Mouse (Mus musculus): ENCODE results near the gene Ap5z1. TPM values are rescaled to one million over a fixed set of nuclear protein-coding genes. Genes with fewer than 3 reads are reported as not detected.

Gene Ap5z1
- polyA plus RNA-seq, 1 experiment from 2014 or later: 9.8 TPM

GRCm38 (mm10) chr5:142477346-142477745, 13.6 kb downstream of the Ap5z1 start:
- Histone ChIP-seq H3K4me1 (peaks cover 8% of the 10 kb centered on the region), H3K27me3 (no peaks in the 10 kb centered on the region), H3K9me3 (no peaks in the 10 kb centered on the region), H3K9ac (no peak overlapping the region), H3K36me3 (peaks cover 25% of the 10 kb centered on the region), H3K27ac (no peak overlapping the region), H3K4me3 (no peak overlapping the region), H3K4me2 (no peak overlapping the region)
- no peak for ATAC-seq (ENCODE audit: insufficient number of reproducible peaks, low FRiP score, low TSS enrichment, low read depth)
- WGBS: 88% methylated on average over 12 of the region's 12 CpGs

GRCm38 (mm10) chr5:142477866-142478615, 14.3 kb downstream of the Ap5z1 start:
- 91% methylated on average over 5 of the region's 5 CpGs for WGBS

GRCm38 (mm10) chr5:142478829-142479435, 15.2 kb downstream of the Ap5z1 start:
- 25% methylated on average over 17 of the region's 17 CpGs for WGBS
- peak; percentile 42; the same call in 1 of the 2 replicates for ATAC-seq (ENCODE audit: insufficient number of reproducible peaks, low FRiP score, low TSS enrichment, low read depth)
- H3K4me2 ChIP-seq: peak overlapping the region; percentile 48

More at GRCm38 (mm10) chr5:142477866-142478615, 14.3 kb downstream of the Ap5z1 start:
- Histone ChIP-seq H3K4me1 (peaks cover 8% of the 10 kb centered on the region), H3K9me3 (no peaks in the 10 kb centered on the region), H3K27me3 (no peaks in the 10 kb centered on the region), H3K4me2 (no peak overlapping the region), H3K36me3 (peaks cover 24% of the 10 kb centered on the region), H3K4me3 (no peak overlapping the region), H3K27ac (no peak overlapping the region), H3K9ac (no peak overlapping the region)
- ATAC-seq (ENCODE audit: insufficient number of reproducible peaks, low FRiP score, low TSS enrichment, low read depth): no peak

GRCm38 (mm10) chr5:142482512-142482911, 18.8 kb downstream of the Ap5z1 start:
- Histone ChIP-seq H3K27me3 (no peaks in the 10 kb centered on the region), H3K4me2 (no peak overlapping the region), H3K9me3 (no peaks in the 10 kb centered on the region), H3K9ac (no peak overlapping the region), H3K4me1 (peaks cover 8% of the 10 kb centered on the region), H3K27ac (no peak overlapping the region), H3K4me3 (no peak overlapping the region), H3K36me3 (no peaks in the 10 kb centered on the region)
- WGBS: 60% methylated on average over 2 of the region's 2 CpGs
- ATAC-seq (ENCODE audit: insufficient number of reproducible peaks, low FRiP score, low TSS enrichment, low read depth): no peak

More at GRCm38 (mm10) chr5:142478829-142479435, 15.2 kb downstream of the Ap5z1 start:
- peaks cover 8% of the 10 kb centered on the region for H3K4me1 ChIP-seq
- peak overlapping the region; percentile 20 for H3K4me3 ChIP-seq
- H3K36me3 ChIP-seq: peaks cover 24% of the 10 kb centered on the region
- no peaks in the 10 kb centered on the region for H3K9me3 ChIP-seq
- H3K27me3 ChIP-seq: no peaks in the 10 kb centered on the region
- H3K27ac ChIP-seq: no peak overlapping the region
- H3K9ac ChIP-seq: no peak overlapping the region

GRCm38 (mm10) chr5:142483581-142483980, 19.8 kb downstream of the Ap5z1 start:
- 89% methylated on average over 5 of the region's 5 CpGs for WGBS
- H3K9ac ChIP-seq: no peak overlapping the region
- H3K27ac ChIP-seq: no peak overlapping the region
- no peaks in the 10 kb centered on the region for H3K9me3 ChIP-seq
- peaks cover 8% of the 10 kb centered on the region for H3K4me1 ChIP-seq
- H3K36me3 ChIP-seq: no peaks in the 10 kb centered on the region
- no peak overlapping the region for H3K4me2 ChIP-seq
- no peaks in the 10 kb centered on the region for H3K27me3 ChIP-seq
- no peak overlapping the region for H3K4me3 ChIP-seq
- ATAC-seq (ENCODE audit: insufficient number of reproducible peaks, low FRiP score, low TSS enrichment, low read depth): no peak

- Histone ChIP-seq H3K36me3 (no peaks in the 10 kb centered on the region), H3K27me3 (no peaks in the 10 kb centered on the region), H3K9me3 (no peaks in the 10 kb centered on the region), H3K9ac (no peak overlapping the region), H3K27ac (no peak overlapping the region), H3K4me2 (no peak overlapping the region), H3K4me3 (no peak overlapping the region), H3K4me1 (no peaks in the 10 kb centered on the region)
- WGBS: 58% methylated on average over 9 of the region's 9 CpGs
- no peak for ATAC-seq (ENCODE audit: insufficient number of reproducible peaks, low FRiP score, low TSS enrichment, low read depth)
Measured at GRCm38 (mm10) chr5:142486654-142487053, 22.9 kb downstream of the Ap5z1 start.

- ATAC-seq (ENCODE audit: insufficient number of reproducible peaks, low FRiP score, low TSS enrichment, low read depth): no peak
- H3K4me2 ChIP-seq: no peak overlapping the region
- H3K9me3 ChIP-seq: no peaks in the 10 kb centered on the region
- H3K4me3 ChIP-seq: no peak overlapping the region
- no peaks in the 10 kb centered on the region for H3K4me1 ChIP-seq
- H3K9ac ChIP-seq: no peak overlapping the region
- H3K27me3 ChIP-seq: no peaks in the 10 kb centered on the region
- H3K36me3 ChIP-seq: no peaks in the 10 kb centered on the region
- H3K27ac ChIP-seq: no peak overlapping the region
- WGBS: 71% methylated on average over 9 of the region's 9 CpGs
Measured at GRCm38 (mm10) chr5:142489955-142490707, 26.4 kb downstream of the Ap5z1 start.

- Histone ChIP-seq H3K4me3 (no peak overlapping the region), H3K36me3 (no peaks in the 10 kb centered on the region), H3K27ac (no peak overlapping the region), H3K27me3 (no peaks in the 10 kb centered on the region), H3K4me2 (no peak overlapping the region), H3K4me1 (no peaks in the 10 kb centered on the region), H3K9ac (no peak overlapping the region), H3K9me3 (no peaks in the 10 kb centered on the region)
- WGBS: 66% methylated on average over 3 of the region's 3 CpGs
- no peak for ATAC-seq (ENCODE audit: insufficient number of reproducible peaks, low FRiP score, low TSS enrichment, low read depth)
Measured at GRCm38 (mm10) chr5:142493307-142493706, 29.6 kb downstream of the Ap5z1 start.

- no peak overlapping the region for H3K9ac ChIP-seq
- 47% methylated on average over 14 of the region's 14 CpGs for WGBS
- ATAC-seq (ENCODE audit: insufficient number of reproducible peaks, low FRiP score, low TSS enrichment, low read depth): no peak; the same call in 1 of the 2 replicates
- H3K4me2 ChIP-seq: no peak overlapping the region
- no peaks in the 10 kb centered on the region for H3K9me3 ChIP-seq
- no peak overlapping the region for H3K27ac ChIP-seq
- no peaks in the 10 kb centered on the region for H3K36me3 ChIP-seq
- no peak overlapping the region for H3K4me3 ChIP-seq
- no peaks in the 10 kb centered on the region for H3K27me3 ChIP-seq
- 0 out of 2 replicates have a peak, but pooled peaks cover 6% of the 10 kb centered on the region for H3K4me1 ChIP-seq
Measured at GRCm38 (mm10) chr5:142495321-142496096, 31.8 kb downstream of the Ap5z1 start.

- Histone ChIP-seq H3K4me2 (no peak overlapping the region), H3K4me3 (no peak overlapping the region), H3K27ac (no peak overlapping the region), H3K9me3 (no peaks in the 10 kb centered on the region), H3K27me3 (no peaks in the 10 kb centered on the region), H3K4me1 (0 out of 2 replicates have a peak, but pooled peaks cover 10% of the 10 kb centered on the region), H3K9ac (no peak overlapping the region), H3K36me3 (no peaks in the 10 kb centered on the region)
- ATAC-seq (ENCODE audit: insufficient number of reproducible peaks, low FRiP score, low TSS enrichment, low read depth): no peak
- WGBS: 57% methylated on average over 3 of the region's 3 CpGs
Measured at GRCm38 (mm10) chr5:142498964-142499363, 35.2 kb downstream of the Ap5z1 start.

- H3K27me3 ChIP-seq: no peaks in the 10 kb centered on the region
- 0 out of 2 replicates have a peak, but pooled peaks cover 10% of the 10 kb centered on the region for H3K4me1 ChIP-seq
- no peaks in the 10 kb centered on the region for H3K9me3 ChIP-seq
- H3K4me3 ChIP-seq: no peak overlapping the region
- ATAC-seq (ENCODE audit: insufficient number of reproducible peaks, low FRiP score, low TSS enrichment, low read depth): no peak
- H3K36me3 ChIP-seq: no peaks in the 10 kb centered on the region
- 66% methylated on average over 10 of the region's 10 CpGs for WGBS
- H3K9ac ChIP-seq: no peak overlapping the region
- H3K4me2 ChIP-seq: no peak overlapping the region
- H3K27ac ChIP-seq: no peak overlapping the region
Measured at GRCm38 (mm10) chr5:142500918-142501317, 37.2 kb downstream of the Ap5z1 start.
